ENCODE assay signal across 27 mouse cellular contexts in genomic region chr3:71145262-71145661, GRCm38 (mm10).
"Had no signal": no experiment of that assay in that cellular context is flagged by ENCODE, and none has a peak within 500 bp of the region (broad histone marks: within the 10 kb centered on the region; RNA-seq: fewer than 3 reads in every experiment).

No protein-coding gene starts in this region.

- H3K4me2 ChIP-seq: heart, embryonic 11.5 days; heart, embryonic 13.5 days; heart, embryonic 15.5 days; hindbrain, embryonic 14.5 days; intestine, embryonic 15.5 days; limb, embryonic 12.5 days; liver, embryonic 11.5 days; liver, embryonic 13.5 days had no signal

- H3K4me1 ChIP-seq: heart, embryonic 13.5 days; heart, embryonic 15.5 days; intestine, embryonic 15.5 days; limb, embryonic 10.5 days; limb, embryonic 12.5 days; liver, embryonic 13.5 days had no signal

- H3K27me3 ChIP-seq: heart, embryonic 13.5 days; heart, embryonic 15.5 days; intestine, embryonic 15.5 days; limb, embryonic 12.5 days; liver, embryonic 13.5 days had no signal

- ATAC-seq: hindbrain, embryonic 16.5 days; inflammation-experienced regulatory T-cells, adult 6 months; intestine, embryonic 15.5 days; intestine, postnatal 0 days had no signal

- H3K27ac ChIP-seq: gastrocnemius, adult 2 months; heart, adult 2 months; heart, embryonic 13.5 days; heart, embryonic 15.5 days; hindbrain, embryonic 14.5 days; intestine, embryonic 15.5 days; layer of hippocampus, adult 2 months; left cerebral cortex, adult 2 months; limb, embryonic 10.5 days; limb, embryonic 12.5 days; liver, embryonic 13.5 days had no signal

- H3K36me3 ChIP-seq: heart, embryonic 13.5 days; heart, embryonic 15.5 days; intestine, embryonic 15.5 days; limb, embryonic 10.5 days; limb, embryonic 12.5 days; liver, embryonic 13.5 days had no signal

- DNase-seq: gastrocnemius, adult 2 months; gastrocnemius, postnatal 10 days; gastrocnemius, postnatal 25 days; heart, adult 11 months; heart, adult 2 months; heart, postnatal 14 days; heart, postnatal 36 days; kidney, adult 18-20 months; kidney, adult 8-10 months; kidney, postnatal 10 days; kidney, postnatal 25 days; kidney, postnatal 4 days; liver; liver, embryonic 13.5 days had no signal

- H3K9ac ChIP-seq: heart, embryonic 13.5 days; heart, embryonic 15.5 days; hindbrain, embryonic 14.5 days; intestine, embryonic 15.5 days; limb, embryonic 12.5 days; liver, embryonic 13.5 days had no signal

- H3K4me3 ChIP-seq: gastrocnemius, adult 2 months; heart, adult 2 months; heart, embryonic 13.5 days; heart, embryonic 15.5 days; intestine, embryonic 15.5 days; layer of hippocampus, adult 2 months; left cerebral cortex, adult 2 months; limb, embryonic 10.5 days; limb, embryonic 12.5 days; liver, embryonic 13.5 days had no signal

- H3K9me3 ChIP-seq: heart, embryonic 13.5 days; heart, embryonic 15.5 days; intestine, embryonic 15.5 days; limb, embryonic 10.5 days; limb, embryonic 12.5 days; liver, embryonic 13.5 days had no signal
